Mouse (Mus musculus) forebrain, embryonic 13.5 days (tissue): ENCODE results near the gene Atad1. TPM values are rescaled to one million over a fixed set of nuclear protein-coding genes. Genes with fewer than 3 reads are reported as not detected.
"Not testable (repeated sequence)": the region's sequence is repeated elsewhere in the genome, so short reads cannot be mapped to it uniquely, and the experiment has no call there.

ENCODE experiments used
- ATAC-seq: fragments of 200-750 bp; cut with Nextera tagmentation; 2 replicates; pipeline ENCODE4 v1.8.0; 2017
- H3K27ac ChIP-seq: fragments of 300-500 bp; sonication (generic); 2 replicates; pipeline ENCODE4 v1.5.1; 2015; ENCODE audit warnings: inconsistent platforms, mild to moderate bottlenecking, moderate library complexity
- H3K27me3 ChIP-seq: fragments of 300-500 bp; sonication (generic); 2 replicates; pipeline ENCODE4 v1.6.1; 2015; ENCODE audit warnings: mild to moderate bottlenecking, inconsistent platforms
- H3K36me3 ChIP-seq: fragments of 300-500 bp; sonication (generic); 2 replicates; pipeline ENCODE4 v1.6.1; 2015; ENCODE audit warnings: mild to moderate bottlenecking, inconsistent platforms; ENCODE audit not compliant: poor library complexity, severe bottlenecking
- H3K4me1 ChIP-seq: fragments of 300-500 bp; sonication (generic); 2 replicates; pipeline ENCODE4 v1.6.1; 2015; ENCODE audit warnings: inconsistent platforms
- H3K4me2 ChIP-seq: fragments of 300-500 bp; sonication (generic); 2 replicates; pipeline ENCODE4 v1.6.1; 2015; ENCODE audit warnings: inconsistent platforms, mild to moderate bottlenecking, moderate library complexity
- H3K4me3 ChIP-seq: fragments of 300-500 bp; sonication (generic); 2 replicates; pipeline ENCODE4 v1.5.1; 2015; ENCODE audit warnings: mild to moderate bottlenecking, inconsistent platforms
- H3K9ac ChIP-seq: fragments of 300-500 bp; sonication (generic); 2 replicates; pipeline ENCODE4 v1.6.1; 2015; ENCODE audit warnings: mild to moderate bottlenecking, inconsistent platforms
- H3K9me3 ChIP-seq: fragments of 300-500 bp; sonication (generic); replicated peaks from 2 replicates; pipeline ENCODE4 v1.6.1; 2016; ENCODE audit warnings: inconsistent platforms
- WGBS: fragments of 180-500 bp; shearing (Covaris S2); methylation state at CpG from one replicate; pipeline ENCODE4 v1.1.7; 2015; 5-methylcytosine and 5-hydroxymethylcytosine counted together
- polyA plus RNA-seq: library from polyadenylated mRNA; unstranded; fragments of >200 nt; fragmentation: Nextera tagmentation; extraction: Ambion mirVana; gene quantifications from 2 replicates; pipeline ENCODE4 v1.2.1, GENCODE M21; 2015

Gene Atad1
- polyA plus RNA-seq: 102 and 112 TPM in 2 replicates

- no peak for ATAC-seq
- Histone ChIP-seq H3K4me3 (no peak within 1 kb of the TSS), H3K4me1 (no peaks in the 10 kb centered on the region), H3K36me3 (no peaks in the 10 kb centered on the region), H3K27ac (no peak within 1 kb of the TSS), H3K27me3 (no peaks in the 10 kb centered on the region), H3K9ac (no peak within 1 kb of the TSS), H3K9me3 (no peaks in the 10 kb centered on the region), H3K4me2 (no peak within 1 kb of the TSS)
- 97% methylated on average over 4 of the region's 4 CpGs for WGBS
These were observed at the start of gene Atad1 for GRCm38 (mm10) chr19:32739686-32740085. TSS of gene Atad1 (minus strand) at chr19:32739786.

GRCm38 (mm10) chr19:32788016-32788415 lies 48.4 kb upstream of the Atad1 start:
- ATAC-seq, H3K4me3 ChIP-seq, H3K9me3 ChIP-seq, H3K27ac ChIP-seq, H3K4me2 ChIP-seq, H3K36me3 ChIP-seq, H3K9ac ChIP-seq, H3K27me3 ChIP-seq: not testable (repeated sequence)
- WGBS: 88% methylated on average over 3 of the region's 3 CpGs
- H3K4me1 ChIP-seq: peaks cover 30% of the 10 kb centered on the region

DNA sequence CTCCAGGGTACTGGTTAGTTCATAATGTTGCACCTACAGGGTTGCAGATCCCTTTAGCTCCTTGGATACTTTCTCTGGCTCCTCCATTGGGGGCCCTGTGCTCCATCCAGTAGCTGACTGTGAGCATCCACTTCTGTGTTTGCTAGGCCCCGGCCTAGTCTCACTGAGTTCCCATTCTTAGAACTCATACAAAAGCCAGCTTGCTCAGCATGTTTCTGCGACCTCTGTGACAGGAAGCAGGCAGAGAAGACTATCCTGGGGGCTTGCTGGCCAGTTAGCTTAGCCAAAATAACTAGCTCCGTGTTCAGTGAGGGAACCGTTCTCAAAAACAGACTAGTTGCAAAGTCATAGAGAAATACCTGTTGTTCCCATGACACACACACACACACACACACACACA lies 47.8 kb upstream of the Atad1 start:
- WGBS: 44% methylated on average over 4 of the region's 4 CpGs
- H3K36me3 ChIP-seq, H3K4me3 ChIP-seq, H3K4me2 ChIP-seq, H3K9ac ChIP-seq, H3K27me3 ChIP-seq, H3K9me3 ChIP-seq, ATAC-seq, H3K27ac ChIP-seq: not testable (repeated sequence)
- peaks cover 26% of the 10 kb centered on the region for H3K4me1 ChIP-seq

DNA sequence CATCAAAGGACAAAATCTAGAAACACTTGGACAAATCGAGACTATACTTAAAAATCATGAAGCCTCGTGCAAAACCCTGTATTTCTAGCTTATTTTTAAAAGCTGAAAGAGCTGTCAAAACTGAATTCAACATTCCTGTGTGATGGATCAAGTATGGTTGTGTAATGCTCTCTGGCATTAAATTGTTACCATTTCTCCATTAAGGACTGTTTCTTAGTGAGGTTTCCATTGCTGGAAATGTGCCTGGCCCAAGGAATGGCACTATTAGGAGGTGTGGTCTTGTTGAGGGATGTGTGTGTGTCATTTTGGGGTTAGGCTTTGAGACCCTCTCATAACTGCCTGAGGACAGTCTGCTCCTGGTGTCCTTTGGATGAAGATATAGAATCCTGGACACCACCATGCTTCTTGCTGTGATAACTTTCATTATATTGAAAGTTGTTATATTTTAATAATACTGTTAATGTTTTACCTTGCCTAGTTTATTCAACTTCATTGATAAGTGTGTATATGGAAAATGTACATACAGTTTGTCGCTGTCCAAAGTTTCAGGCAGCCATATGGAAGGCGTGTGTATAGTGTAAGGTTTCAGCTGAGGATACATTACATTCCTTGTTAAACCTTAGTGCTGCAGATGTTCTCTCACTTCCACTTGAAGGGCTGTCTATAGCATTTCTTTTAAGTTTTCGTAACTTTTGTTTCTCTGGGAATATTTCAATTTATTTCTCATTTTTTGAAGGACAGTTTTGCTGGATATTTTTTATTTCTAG lies 41.9 kb upstream of the Atad1 start:
- Histone ChIP-seq H3K27me3 (no peaks in the 10 kb centered on the region), H3K4me2 (no peak overlapping the region), H3K27ac (no peak overlapping the region), H3K36me3 (0 out of 2 replicates have a peak, but pooled peaks cover 4% of the 10 kb centered on the region), H3K4me1 (peaks cover 6% of the 10 kb centered on the region), H3K9ac (no peak overlapping the region), H3K9me3 (no peaks in the 10 kb centered on the region), H3K4me3 (no peak overlapping the region)
- ATAC-seq: no peak
- 92% methylated on average over 5 of the region's 5 CpGs for WGBS

DNA sequence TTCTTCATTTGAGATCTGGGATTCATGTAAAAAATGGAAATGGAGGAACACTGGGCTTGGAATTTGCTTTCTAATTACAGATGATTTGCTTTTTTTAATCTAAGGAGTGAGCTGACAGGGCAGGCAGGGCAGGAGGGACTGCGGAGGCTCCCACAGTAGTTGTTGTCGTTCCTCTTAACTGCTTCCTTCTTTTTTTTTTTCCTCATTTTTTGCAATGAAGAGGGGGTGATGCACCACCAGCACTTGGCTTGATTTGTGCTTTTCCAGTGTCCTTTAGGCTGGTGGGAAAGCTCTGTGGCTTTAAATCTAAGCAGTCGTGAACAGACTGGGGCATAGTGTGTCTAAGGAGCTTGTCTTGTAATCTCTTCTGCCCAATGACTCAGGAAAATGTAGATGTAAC lies 39.5 kb upstream of the Atad1 start:
- Histone ChIP-seq H3K27ac (no peak overlapping the region), H3K36me3 (0 out of 2 replicates have a peak, but pooled peaks cover 4% of the 10 kb centered on the region), H3K27me3 (no peaks in the 10 kb centered on the region), H3K4me3 (no peak overlapping the region), H3K4me1 (peaks cover 6% of the 10 kb centered on the region), H3K4me2 (no peak overlapping the region), H3K9me3 (no peaks in the 10 kb centered on the region), H3K9ac (no peak overlapping the region)
- 67% methylated on average over 3 of the region's 3 CpGs for WGBS
- no peak for ATAC-seq

DNA sequence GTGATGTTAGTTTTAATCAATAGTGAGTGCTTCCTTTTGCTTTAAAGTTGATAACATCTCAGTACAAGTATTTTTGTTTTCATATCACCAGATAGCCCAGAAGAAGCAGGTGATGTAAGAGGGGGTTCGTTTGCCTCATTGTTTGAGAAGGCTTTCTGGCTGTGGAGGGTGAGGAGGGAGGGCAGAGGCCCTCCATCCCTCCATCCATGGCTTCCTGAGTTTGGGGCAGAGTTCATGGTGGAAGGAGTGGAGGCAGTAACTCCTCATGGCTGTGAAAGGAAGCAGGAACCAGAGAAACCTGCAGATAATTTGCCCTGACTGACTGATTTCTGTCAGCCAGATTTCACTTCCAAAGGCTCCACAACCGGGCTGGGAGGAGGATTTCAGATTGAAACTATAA lies 38.8 kb upstream of the Atad1 start:
- Histone ChIP-seq H3K27me3 (no peaks in the 10 kb centered on the region), H3K4me2 (no peak overlapping the region), H3K9me3 (no peaks in the 10 kb centered on the region), H3K4me3 (no peak overlapping the region), H3K36me3 (0 out of 2 replicates have a peak, but pooled peaks cover 4% of the 10 kb centered on the region), H3K4me1 (peaks cover 6% of the 10 kb centered on the region), H3K9ac (no peak overlapping the region), H3K27ac (0 out of 2 replicates have a peak overlapping the region, but pooled peaks have one; percentile 19)
- 38% methylated on average over 2 of the region's 2 CpGs for WGBS
- no peak for ATAC-seq

DNA sequence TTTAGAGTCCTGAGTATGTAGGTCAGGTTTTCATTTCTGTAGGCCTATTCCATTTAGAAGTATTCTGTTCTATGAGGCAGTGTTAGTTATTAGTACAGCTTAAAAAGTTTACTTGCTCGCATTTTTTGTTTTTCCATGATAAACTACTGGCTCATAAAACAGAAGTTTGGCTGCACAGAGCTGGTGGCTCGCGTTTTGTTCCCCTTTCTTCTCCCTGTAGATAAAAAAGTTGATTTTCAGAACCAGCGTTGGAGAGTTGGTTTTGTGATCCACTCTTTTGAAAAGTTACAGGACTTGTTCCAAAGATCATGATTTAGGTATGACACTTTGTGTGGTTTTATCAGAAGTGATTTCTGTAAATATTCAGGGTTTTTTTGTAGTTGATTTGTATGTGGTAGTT lies 22.9 kb upstream of the Atad1 start:
- 90% methylated on average over 4 of the region's 4 CpGs for WGBS
- H3K27ac ChIP-seq: no peak overlapping the region
- ATAC-seq: no peak
- H3K9ac ChIP-seq: no peak overlapping the region
- peaks cover 37% of the 10 kb centered on the region for H3K4me1 ChIP-seq
- H3K4me2 ChIP-seq: no peak overlapping the region
- H3K4me3 ChIP-seq: no peak overlapping the region
- H3K27me3 ChIP-seq: no peaks in the 10 kb centered on the region
- peaks cover 5% of the 10 kb centered on the region; the same call in 1 of the 2 replicates for H3K36me3 ChIP-seq
- no peaks in the 10 kb centered on the region for H3K9me3 ChIP-seq

DNA sequence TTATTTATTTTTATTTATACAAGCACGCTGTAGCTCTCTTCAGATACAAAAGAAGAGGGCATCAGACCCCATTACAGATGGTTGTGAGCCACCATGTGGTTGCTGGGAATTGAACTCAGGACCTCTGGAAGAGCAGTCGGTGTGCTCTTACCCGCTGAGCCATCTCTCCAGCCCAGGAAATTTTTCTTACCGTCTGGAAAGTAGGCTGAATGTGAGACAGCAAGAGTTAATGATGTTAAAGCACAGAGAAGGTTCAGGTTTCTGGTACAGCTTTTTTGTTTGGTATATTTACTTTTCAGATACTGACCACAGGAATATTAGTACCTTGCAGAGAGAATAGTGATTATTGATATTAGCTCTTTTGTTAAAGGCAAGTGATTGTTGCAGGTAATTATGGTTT lies 21.6 kb upstream of the Atad1 start:
- Histone ChIP-seq H3K4me2 (peak overlapping the region; percentile 95), H3K4me3 (0 out of 2 replicates have a peak overlapping the region, but pooled peaks have one; percentile 6)
- WGBS: 66% methylated on average over 4 of the region's 4 CpGs

DNA sequence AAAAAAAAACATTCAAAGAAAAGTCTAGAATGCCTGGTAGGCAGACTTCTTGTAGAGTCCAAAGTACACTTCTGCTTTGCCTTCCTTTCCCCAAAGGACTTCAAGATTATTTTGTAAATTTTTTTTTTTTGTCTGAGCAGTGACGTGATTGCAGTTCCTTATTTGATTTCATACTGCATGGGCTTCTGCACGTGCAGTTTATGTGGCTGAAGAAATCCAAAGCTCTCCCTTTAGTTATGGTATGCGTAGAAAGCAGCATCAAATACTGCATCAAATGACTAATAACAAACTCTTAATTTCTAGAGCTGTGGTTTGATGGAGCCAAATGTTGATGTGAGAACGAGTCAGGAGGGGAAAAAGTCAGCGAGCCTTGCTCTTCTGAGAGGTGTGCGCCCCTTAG lies 20.9 kb upstream of the Atad1 start:
- Histone ChIP-seq H3K9me3 (no peaks in the 10 kb centered on the region), H3K4me2 (peak overlapping the region; percentile 95), H3K4me1 (peaks cover 38% of the 10 kb centered on the region), H3K27me3 (no peaks in the 10 kb centered on the region), H3K9ac (peak overlapping the region; percentile 57), H3K27ac (no peak overlapping the region), H3K4me3 (peak overlapping the region; percentile 34), H3K36me3 (no peaks in the 10 kb centered on the region)
- 32% methylated on average over 6 of the region's 6 CpGs for WGBS
- ATAC-seq: no peak

More for the DNA sequence above, 21.6 kb upstream of the Atad1 start:
- Histone ChIP-seq H3K9ac (no peak overlapping the region), H3K36me3 (peaks cover 4% of the 10 kb centered on the region; the same call in 1 of the 2 replicates), H3K27ac (no peak overlapping the region), H3K9me3 (no peaks in the 10 kb centered on the region), H3K27me3 (no peaks in the 10 kb centered on the region), H3K4me1 (peaks cover 37% of the 10 kb centered on the region)
- ATAC-seq: no peak

GRCm38 (mm10) chr19:32759357-32760024 lies 19.9 kb upstream of the Atad1 start:
- Histone ChIP-seq H3K27ac (no peak overlapping the region), H3K27me3 (no peaks in the 10 kb centered on the region), H3K4me1 (peaks cover 48% of the 10 kb centered on the region), H3K4me3 (peak overlapping the region; percentile 97), H3K9me3 (no peaks in the 10 kb centered on the region), H3K36me3 (no peaks in the 10 kb centered on the region), H3K9ac (peak overlapping the region; percentile 98), H3K4me2 (peak overlapping the region; percentile 95)
- 2% methylated on average over 8 of the region's 8 CpGs for WGBS
- ATAC-seq: no peak

GRCm38 (mm10) chr19:32758793-32759161 lies 19.2 kb upstream of the Atad1 start:
- ATAC-seq: no peak
- Histone ChIP-seq H3K27me3 (no peaks in the 10 kb centered on the region), H3K9ac (peak overlapping the region; percentile 98), H3K4me1 (peaks cover 46% of the 10 kb centered on the region), H3K27ac (0 out of 2 replicates have a peak overlapping the region, but pooled peaks have one; percentile 99), H3K4me3 (peak overlapping the region; percentile 97), H3K36me3 (no peaks in the 10 kb centered on the region), H3K9me3 (no peaks in the 10 kb centered on the region), H3K4me2 (peak overlapping the region; percentile 95)
- under 1% methylated on average over 11 of the region's 11 CpGs for WGBS
